8 mouse cellular contexts compared by ENCODE assay signal in the genomic region with DNA sequence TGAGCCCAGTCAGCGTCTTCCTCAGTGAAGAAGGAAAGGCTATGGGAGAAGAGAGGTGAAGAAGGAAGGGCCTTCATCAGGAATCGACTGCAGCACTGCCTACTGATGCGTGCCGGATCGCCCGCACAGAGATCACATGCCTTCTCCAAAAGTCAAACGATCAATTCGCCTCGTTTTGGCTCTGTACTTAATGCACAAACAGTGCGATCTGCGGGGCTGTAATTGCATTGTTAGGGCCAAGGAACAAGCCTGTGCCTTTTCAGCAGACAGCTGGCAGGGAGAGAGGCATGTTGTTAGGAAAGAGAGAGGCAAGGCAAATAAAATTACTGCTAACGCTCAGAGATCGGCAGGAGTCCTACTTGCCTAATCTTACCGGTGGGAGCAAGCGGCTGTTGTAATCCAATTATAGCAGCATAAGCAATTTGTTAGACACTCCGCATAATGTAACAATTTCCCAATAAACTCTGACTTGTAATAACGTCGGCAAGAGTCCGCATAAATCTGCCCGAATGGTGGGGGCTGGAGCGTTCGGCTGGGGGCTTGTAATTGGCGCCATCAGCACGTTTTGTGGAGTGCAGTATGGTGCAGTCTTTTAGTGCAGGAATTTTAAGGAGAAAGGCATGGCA.
DNase-seq lines count a peak whose midpoint lies in the region; ATAC-seq and TF ChIP-seq lines count a peak whose summit lies in the region.

No protein-coding gene starts in this region.

- WGBS in forebrain, embryonic 12.5 days = 19% methylated on average over 24 of the region's 24 CpGs
- 17% methylated on average over 24 of the region's 24 CpGs for WGBS in limb, embryonic 14.5 days

- peak overlapping the region; percentile 42 for H3K4me2 ChIP-seq in forebrain, embryonic 12.5 days
- peak overlapping the region; percentile 42 for H3K4me2 ChIP-seq in limb, embryonic 14.5 days (replicated peaks; ENCODE audit: low read depth, low read length, severe bottlenecking)

- TF ChIP-seq POLR2A in limb, embryonic 14.5 days (IDR thresholded peaks at IDR 0.05; ENCODE audit: borderline replicate concordance, extremely low read depth, insufficient read depth, insufficient read length) = no peak

- DNase-seq in adrenal gland, postnatal 14 days = peak; percentile 19
- DNase-seq in adrenal gland, adult 18-20 months (ENCODE audit: low spot score in 2 of 2) = no peak
- DNase-seq in R1 (ENCODE audit: low read depth, low spot score) = peak; percentile 24
- peak; percentile 23 for DNase-seq in limb, embryonic 14.5 days (ENCODE audit: low spot score)
- peak; percentile 45 to 49 for DNase-seq in right cerebral cortex, postnatal 10 days (ENCODE audit: low spot score in 2 of 2)
- DNase-seq in urinary bladder, postnatal 25 days (ENCODE audit: low spot score) = no peak
- no peak for DNase-seq in testis, postnatal 10 days (ENCODE audit: low spot score)

- peak overlapping the region; percentile 63 for H3K27ac ChIP-seq in forebrain, embryonic 12.5 days
- no peak overlapping the region for H3K27ac ChIP-seq in limb, embryonic 14.5 days (replicated peaks; ENCODE audit: low read depth, low read length)

- no peaks in the 10 kb centered on the region for H3K36me3 ChIP-seq in forebrain, embryonic 12.5 days (replicated peaks)
- H3K36me3 ChIP-seq in limb, embryonic 14.5 days (ENCODE audit: control insufficient read depth, insufficient read depth, low read length) = 0 out of 2 replicates have a peak, but pooled peaks cover 3% of the 10 kb centered on the region

- peak; percentile 44; the same call in 1 of the 2 replicates for ATAC-seq in forebrain, embryonic 12.5 days (ENCODE audit: low FRiP score)
- ATAC-seq in limb, embryonic 14.5 days (ENCODE audit: low FRiP score, low read depth) = peak; percentile 34; the same call in 1 of the 2 replicates

- H3K4me1 ChIP-seq in forebrain, embryonic 12.5 days = peaks cover 34% of the 10 kb centered on the region
- H3K4me1 ChIP-seq in limb, embryonic 14.5 days (ENCODE audit: control insufficient read depth, insufficient read depth, low read length) = peaks cover 25% of the 10 kb centered on the region

- peaks cover 3% of the 10 kb centered on the region; the same call in 1 of the 2 replicates for H3K27me3 ChIP-seq in forebrain, embryonic 12.5 days
- no peaks in the 10 kb centered on the region for H3K27me3 ChIP-seq in limb, embryonic 14.5 days (ENCODE audit: control insufficient read depth, insufficient read depth, low read length)

- H3K9me3 ChIP-seq in forebrain, embryonic 12.5 days = no peaks in the 10 kb centered on the region
- no peaks in the 10 kb centered on the region for H3K9me3 ChIP-seq in limb, embryonic 14.5 days (ENCODE audit: control insufficient read depth, low read length)

- no peak overlapping the region; the same call in 1 of the 2 replicates for H3K9ac ChIP-seq in forebrain, embryonic 12.5 days
- H3K9ac ChIP-seq in limb, embryonic 14.5 days (ENCODE audit: low read depth, low read length, severe bottlenecking) = no peak overlapping the region

- peak overlapping the region; percentile 0; the same call in 1 of the 2 replicates for H3K4me3 ChIP-seq in forebrain, embryonic 12.5 days (replicated peaks)
- H3K4me3 ChIP-seq in limb, embryonic 14.5 days (replicated peaks; ENCODE audit: low read length) = peak overlapping the region; percentile 22

Comparison
In these comparisons a context has a peak if more than half of its experiments do, and no peak if none do; other contexts are left out.
1. DNase-seq: peak in adrenal gland, postnatal 14 days (single experiment), R1 (single experiment), limb, embryonic 14.5 days (single experiment) and right cerebral cortex, postnatal 10 days (2 of 2); none in adrenal gland, adult 18-20 months (0 of 2), urinary bladder, postnatal 25 days (single experiment) and testis, postnatal 10 days (single experiment).